Mouse (Mus musculus): Measurements from ENCODE around the gene Cblc.

DNA sequence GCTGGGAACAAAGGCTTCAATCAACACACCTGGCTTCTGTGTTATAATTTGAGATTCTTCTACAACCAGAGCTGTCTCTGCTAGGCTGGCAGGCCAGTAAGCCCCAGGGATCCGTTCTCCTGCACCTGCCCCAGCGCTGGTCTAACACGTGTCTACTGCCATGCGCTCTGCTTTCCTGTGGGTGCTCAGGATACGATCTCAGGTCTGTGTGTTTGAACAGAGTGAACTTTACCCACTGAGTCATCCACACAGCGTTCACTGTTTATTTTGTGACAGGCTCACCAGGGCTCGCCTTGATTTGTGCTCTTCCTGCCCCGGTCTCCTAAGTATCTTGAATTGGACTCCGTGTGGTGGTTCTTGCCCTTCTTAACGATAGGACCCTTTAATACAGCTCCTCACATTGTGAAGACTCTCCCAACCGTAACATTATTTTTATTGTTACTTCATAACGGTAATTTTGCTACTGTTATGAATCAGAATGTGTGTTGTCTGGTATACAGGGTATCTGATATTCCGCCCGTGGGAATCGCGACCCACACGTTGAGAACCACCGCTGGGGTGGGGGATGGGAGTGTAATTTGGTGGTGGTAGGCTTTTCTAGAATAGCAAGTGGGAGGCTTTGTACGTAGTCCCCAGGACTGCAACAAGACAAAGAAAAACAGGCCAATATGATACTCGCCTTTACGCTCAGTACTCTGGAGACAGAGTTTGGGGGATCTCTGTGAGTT is 45.2 kb upstream of the Cblc start:
- TF ChIP-seq CTCF (IDR thresholded peaks at IDR 0.05; ENCODE audit: low read depth) (no peak), EP300 (optimal IDR thresholded peaks at IDR 0.05) (no peak)

All from stomach, postnatal 0 days (tissue).